Mouse (Mus musculus): ENCODE results near the gene Fut2.

The Fut2 gene

GRCm38 (mm10) chr7:45666161-45666560 lies at the start of gene Fut2:
Gene Fut2 (minus strand): TSS chr7:45666394.
- no peak for DNase-seq (ENCODE audit: low spot score)

DNA sequence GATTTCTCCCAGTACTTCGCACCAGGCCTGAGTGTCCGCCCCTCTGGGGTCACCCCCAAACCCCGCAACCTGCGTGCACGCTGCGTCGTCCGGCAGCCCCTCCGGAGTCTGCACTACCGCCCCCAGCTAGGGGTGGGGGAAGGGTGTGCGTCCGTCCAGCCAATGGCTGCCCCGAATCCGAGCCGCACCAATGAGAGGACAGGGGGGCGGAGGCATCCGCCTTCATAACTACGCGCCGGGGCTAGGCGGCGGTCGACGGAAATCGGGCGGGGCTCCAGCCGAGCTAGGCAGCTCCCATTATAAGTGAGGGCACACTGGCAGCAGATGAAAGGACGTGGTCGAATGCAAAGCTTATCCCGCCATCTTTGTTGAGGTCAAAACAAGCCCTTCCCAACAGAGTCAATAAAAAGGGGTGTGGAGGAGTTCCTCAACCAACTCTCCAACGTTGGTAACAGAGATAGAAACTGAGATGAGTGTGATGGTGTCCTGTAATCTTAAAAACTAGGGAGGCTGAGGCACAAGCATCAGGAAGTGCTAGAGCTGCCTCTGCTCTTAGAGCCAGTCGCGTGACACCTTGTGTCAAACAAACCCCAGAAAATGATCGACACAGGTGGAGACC lies 49.0 kb upstream of the Fut2 start, which contains the start of gene Rpl18:
TSS of gene Rpl18 (plus strand) at position 368 of the 619 bp plus-strand sequence.
- DNase-seq (ENCODE audit: low spot score): peak; percentile 99

- no peak for DNase-seq (ENCODE audit: low spot score)
Measured at GRCm38 (mm10) chr7:45714630-45715089, 48.5 kb upstream of the Fut2 start.

- no peak for DNase-seq (ENCODE audit: low spot score)
Measured at GRCm38 (mm10) chr7:45713881-45714520, 47.8 kb upstream of the Fut2 start.

DNA sequence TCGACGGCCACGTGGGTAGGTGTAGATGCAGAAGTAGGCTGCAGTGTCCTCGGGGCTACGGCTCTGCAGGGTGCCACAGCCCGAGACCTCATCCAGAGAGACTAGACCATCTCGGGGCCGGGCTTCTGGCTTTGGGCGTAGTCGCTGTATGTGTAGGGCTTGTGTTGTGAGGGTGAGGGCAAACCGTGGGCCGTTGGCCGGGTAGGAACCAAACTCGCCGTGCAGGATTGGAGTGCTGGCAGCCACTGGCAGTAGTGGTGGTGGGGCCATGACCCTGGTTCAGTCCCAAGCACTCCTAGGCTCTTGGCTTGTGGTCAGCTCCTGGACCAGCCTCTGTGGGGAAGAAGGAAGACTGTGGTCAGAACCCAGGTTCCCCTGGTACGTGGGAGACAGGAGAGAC lies 47.2 kb upstream of the Fut2 start:
- DNase-seq (ENCODE audit: low spot score): no peak

- peak; percentile 89 for DNase-seq (ENCODE audit: low spot score)
Measured at GRCm38 (mm10) chr7:45712022-45712757, 46.0 kb upstream of the Fut2 start.

- DNase-seq (ENCODE audit: low spot score): no peak
Measured at GRCm38 (mm10) chr7:45711316-45712021, 45.3 kb upstream of the Fut2 start.

GRCm38 (mm10) chr7:45710477-45711191 lies 44.4 kb upstream of the Fut2 start:
- DNase-seq (ENCODE audit: low spot score): no peak

DNA sequence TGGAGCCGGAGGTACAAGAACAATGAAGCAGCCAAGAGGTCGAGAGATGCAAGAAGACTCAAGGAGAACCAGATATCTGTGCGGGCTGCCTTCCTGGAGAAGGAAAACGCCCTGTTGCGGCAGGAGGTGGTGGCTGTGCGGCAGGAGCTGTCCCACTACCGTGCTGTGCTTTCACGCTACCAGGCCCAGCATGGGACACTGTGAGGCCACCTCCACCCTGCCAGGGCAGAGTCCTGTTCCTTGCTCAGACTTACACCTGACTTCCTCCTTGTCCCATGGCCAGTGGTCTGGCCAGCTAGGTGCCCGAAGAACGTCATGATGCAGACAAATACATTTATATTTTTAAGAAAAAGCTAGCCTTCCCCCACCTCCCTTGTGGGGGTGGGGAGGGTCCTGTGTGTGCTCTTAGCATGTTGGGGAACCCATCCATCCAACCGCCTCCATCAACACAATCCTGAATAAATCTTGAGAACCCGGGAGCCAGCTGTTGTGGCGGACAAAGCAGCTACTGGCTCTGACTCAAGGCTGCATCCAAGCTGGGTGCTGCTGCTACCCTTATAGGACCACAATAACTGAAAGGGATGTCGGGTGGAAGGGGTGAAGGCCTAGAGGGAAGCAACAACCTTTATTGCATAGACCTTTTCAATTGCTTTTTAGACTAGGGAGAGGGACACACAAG lies 43.6 kb upstream of the Fut2 start:
- no peak for DNase-seq (ENCODE audit: low spot score)

DNA sequence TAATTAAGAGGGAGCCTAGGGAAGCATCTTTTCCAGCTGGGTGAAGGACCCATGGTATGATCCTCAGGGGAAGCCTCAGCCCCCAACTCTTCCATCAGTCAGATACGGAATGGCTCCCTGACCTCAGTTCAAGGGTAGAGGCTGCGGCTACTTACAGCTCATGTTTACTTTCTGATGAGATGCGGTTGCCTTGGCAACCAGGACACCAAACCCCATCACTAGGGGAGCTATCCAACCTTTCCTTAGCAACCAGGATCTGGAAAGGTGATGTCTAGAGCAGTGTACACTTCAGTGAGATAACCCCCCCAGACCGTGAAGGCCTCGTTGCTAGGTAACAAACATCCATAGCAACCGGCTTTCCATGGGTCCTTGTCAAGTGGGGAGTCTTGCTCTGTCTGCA lies 42.8 kb upstream of the Fut2 start:
- DNase-seq (ENCODE audit: low spot score): no peak

GRCm38 (mm10) chr7:45708221-45708761 lies 42.1 kb upstream of the Fut2 start:
- no peak for DNase-seq (ENCODE audit: low spot score)

DNA sequence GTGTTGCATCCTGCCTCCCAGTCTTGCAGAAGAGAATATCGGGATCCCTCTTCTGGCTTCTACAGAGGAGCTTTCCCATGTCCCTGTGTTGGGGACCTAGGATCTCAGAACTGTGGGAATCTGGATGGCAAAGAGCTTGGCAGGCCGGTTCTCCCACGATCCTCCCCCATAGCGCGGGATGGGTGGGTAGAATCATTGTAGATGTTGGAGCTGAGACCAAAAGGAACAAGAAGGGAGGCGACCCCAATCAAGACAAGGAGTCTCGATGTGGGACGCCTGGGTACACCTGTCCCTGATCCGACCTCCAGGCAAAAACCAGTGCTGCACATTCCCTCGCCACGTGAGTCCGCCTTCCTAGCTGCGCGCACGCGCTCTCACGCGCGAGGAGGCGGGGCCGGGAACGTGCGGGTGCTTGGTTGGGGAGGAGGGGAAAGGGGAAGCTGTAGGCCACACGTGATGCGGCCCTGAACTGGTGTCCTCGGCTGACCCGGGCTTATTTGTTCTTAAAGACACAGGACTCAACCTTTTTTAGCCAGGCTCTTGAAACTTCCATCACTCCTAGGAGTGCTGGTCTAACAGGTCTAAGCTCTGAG lies 41.3 kb upstream of the Fut2 start:
- peak; percentile 97 for DNase-seq (ENCODE audit: low spot score)

GRCm38 (mm10) chr7:45706721-45707241 lies 40.6 kb upstream of the Fut2 start:
- DNase-seq (ENCODE audit: low spot score): peak; percentile 90

- peak; percentile 93 for DNase-seq (ENCODE audit: low spot score)
Measured at GRCm38 (mm10) chr7:45705873-45706281, 39.7 kb upstream of the Fut2 start.

DNA sequence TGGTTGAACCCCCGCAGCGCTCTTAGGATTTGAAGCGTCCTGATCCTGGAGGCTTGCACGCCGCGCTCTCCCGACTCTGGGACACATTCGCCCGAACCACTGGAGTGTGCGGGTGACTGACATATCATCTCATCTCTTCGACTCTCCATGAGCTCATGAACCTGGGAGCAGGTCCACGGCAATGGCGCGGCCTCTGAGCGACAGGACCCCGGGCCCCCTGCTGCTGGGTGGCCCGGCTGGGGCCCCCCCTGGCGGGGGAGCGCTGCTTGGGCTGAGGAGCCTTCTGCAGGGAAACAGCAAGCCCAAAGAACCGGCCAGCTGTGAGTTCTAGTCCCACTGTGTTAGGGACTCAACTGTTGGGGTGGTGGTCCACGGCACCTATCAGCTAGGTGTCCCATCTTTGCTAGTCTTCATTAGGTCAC lies 39.3 kb upstream of the Fut2 start:
- DNase-seq (ENCODE audit: low spot score): no peak

GRCm38 (mm10) chr7:45704730-45705442 lies 38.7 kb upstream of the Fut2 start, which contains the start of gene Dbp:
Gene Dbp (plus strand): TSS chr7:45705088.
- DNase-seq (ENCODE audit: low spot score): peak; percentile 100

DNA sequence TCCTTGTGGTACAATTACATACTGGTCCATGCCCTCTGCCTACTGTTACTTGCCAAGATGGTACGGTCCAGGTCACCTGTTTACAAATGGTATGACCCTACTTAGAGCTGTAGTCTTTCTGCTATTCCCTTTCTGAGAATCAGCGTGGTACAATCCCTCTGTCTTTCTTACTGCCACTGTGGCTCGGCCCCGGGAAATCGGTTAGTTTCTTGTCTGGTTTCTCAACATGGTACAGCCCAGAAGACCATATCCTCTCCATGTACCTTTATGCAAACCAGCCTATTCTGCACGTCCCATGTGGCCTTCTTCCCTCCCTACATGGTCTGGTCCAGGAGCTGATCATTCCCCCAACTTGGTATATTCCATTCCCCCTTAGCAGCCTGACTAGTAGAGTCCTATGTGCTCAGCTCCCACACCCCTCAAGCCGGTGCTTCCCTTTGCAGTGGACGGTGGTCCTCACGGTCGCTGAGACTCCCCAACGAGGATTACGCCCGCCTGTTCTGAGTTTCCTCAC lies 37.9 kb upstream of the Fut2 start:
- peak; percentile 70 for DNase-seq (ENCODE audit: low spot score)

- DNase-seq (ENCODE audit: low spot score): no peak
Measured at GRCm38 (mm10) chr7:45703521-45704033, 37.4 kb upstream of the Fut2 start.
